Mouse (Mus musculus) monocyte, adult 59 days (primary cell): Measurements from ENCODE around the gene Cyren. TPM values are rescaled to one million over a fixed set of nuclear protein-coding genes. Genes with fewer than 3 reads are reported as not detected.

Experiments
- total RNA-seq, 2 experiments: library from RNA; stranded (reverse); gene quantifications; one replicate each; pipeline ENCODE4 v1.2.4; 2023

Cyren gene
- 1 to 10 TPM; 6.0 to 7.1 TPM for total RNA-seq

GRCm38 (mm10) chr6:34877509-34878321 is at the start of gene Cyren:
Gene Cyren, minus strand, starts transcription at chr6:34878060.

GRCm38 (mm10) chr6:34919956-34920355 is 42.1 kb upstream of the Cyren start, which contains the start of gene Stra8:
Gene Stra8, plus strand, starts transcription at chr6:34920163.

GRCm38 (mm10) chr6:34910371-34911219 is 32.7 kb upstream of the Cyren start, which contains the start of gene Wdr91:
Gene Wdr91, minus strand, starts transcription at chr6:34910876.

GRCm38 (mm10) chr6:34862791-34863403 is 15.0 kb downstream of the Cyren start, which contains the start of gene Tmem140:
Gene Tmem140, plus strand, starts transcription at chr6:34863146.

Other genes with a start within 250 kb of the Cyren start
- gene Agbl3, start 97.6 kb downstream of the Cyren start, total RNA-seq, result 1 to 10 TPM; 1.1 to 2.0 TPM
- 10 to 100 TPM; 11.4 to 17.5 TPM for gene Tmem140, start 14.9 kb downstream of the Cyren start, total RNA-seq
- 10 to 100 TPM; 50.4 to 65.0 TPM for gene Wdr91, start 32.8 kb upstream of the Cyren start, total RNA-seq
- gene Stra8, start 42.1 kb upstream of the Cyren start, total RNA-seq, result not detected
- under 1 TPM in 1 of 2 experiments, not detected in 1; 0.42 TPM for gene Slc23a4, start 110.3 kb upstream of the Cyren start, total RNA-seq